Mouse (Mus musculus) erythroblast, embryonic 14.5 days (primary cell): Measurements from ENCODE around the gene Arnt. TPM values are rescaled to one million over a fixed set of nuclear protein-coding genes. Genes with fewer than 3 reads are reported as not detected.

Source experiments
- H3K27me3 ChIP-seq: 2 replicates; pipeline ENCODE4 v1.6.1; 2012; ENCODE audit warnings: inconsistent platforms; ENCODE audit not compliant: control insufficient read depth
- H3K36me3 ChIP-seq: 2 replicates; pipeline ENCODE4 v1.6.1; 2012; ENCODE audit warnings: mild to moderate bottlenecking, inconsistent platforms; ENCODE audit not compliant: control insufficient read depth
- H3K4me1 ChIP-seq: 2 replicates; pipeline ENCODE4 v1.6.1; 2012; ENCODE audit warnings: inconsistent platforms; ENCODE audit not compliant: control insufficient read depth
- H3K4me3 ChIP-seq: replicated peaks from 2 replicates; pipeline ENCODE3; 2012; ENCODE audit warnings: moderate library complexity, mild to moderate bottlenecking, inconsistent platforms
- H3K9me3 ChIP-seq: 2 replicates; pipeline ENCODE4 v1.6.1; 2012; ENCODE audit warnings: low read length, inconsistent platforms, mixed read lengths; ENCODE audit not compliant: control insufficient read depth
- GATA1 ChIP-seq: IDR thresholded peaks from 2 replicates; pipeline ENCODE4 v1.6.1; 2012; ENCODE audit warnings: low read length, inconsistent platforms, mixed read lengths
- TAL1 ChIP-seq: IDR thresholded peaks from 3 replicates; pipeline ENCODE4 v1.6.1; 2012; ENCODE audit warnings: low read length, inconsistent platforms, mixed read lengths
- polyA plus RNA-seq: library from polyadenylated mRNA; stranded (reverse); fragments of >175 nt; gene quantifications from 2 replicates; pipeline ENCODE4 v1.2.3, GENCODE M21; 2012

The Arnt gene
- polyA plus RNA-seq, 1 experiment: 2.0 TPM

- Histone ChIP-seq H3K4me3 (no peak overlapping the region), H3K4me1 (peaks cover 8% of the 10 kb centered on the region), H3K36me3 (peaks cover 88% of the 10 kb centered on the region), H3K9me3 (no peaks in the 10 kb centered on the region), H3K27me3 (no peaks in the 10 kb centered on the region)
- no peak for TF ChIP-seq TAL1
- no peak for TF ChIP-seq GATA1
Measured at GRCm38 (mm10) chr3:95457758-95458157, 23.6 kb downstream of the Arnt start.

- Histone ChIP-seq H3K4me1 (peaks cover 10% of the 10 kb centered on the region), H3K36me3 (peaks cover 84% of the 10 kb centered on the region), H3K27me3 (no peaks in the 10 kb centered on the region), H3K4me3 (no peak overlapping the region), H3K9me3 (no peaks in the 10 kb centered on the region)
- no peak for TF ChIP-seq TAL1
- TF ChIP-seq GATA1: no peak
Measured at GRCm38 (mm10) chr3:95459381-95459780, 25.2 kb downstream of the Arnt start.

- TF ChIP-seq TAL1: no peak
- no peak for TF ChIP-seq GATA1
- peaks cover 84% of the 10 kb centered on the region for H3K36me3 ChIP-seq
- H3K27me3 ChIP-seq: no peaks in the 10 kb centered on the region
- peaks cover 4% of the 10 kb centered on the region for H3K4me1 ChIP-seq
- no peaks in the 10 kb centered on the region for H3K9me3 ChIP-seq
- H3K4me3 ChIP-seq: no peak overlapping the region
Measured at GRCm38 (mm10) chr3:95463852-95464251, 29.7 kb downstream of the Arnt start.

GRCm38 (mm10) chr3:95478966-95479365 lies 44.8 kb downstream of the Arnt start:
- no peaks in the 10 kb centered on the region for H3K9me3 ChIP-seq

GRCm38 (mm10) chr3:95486421-95486820 lies 52.2 kb downstream of the Arnt start:
- no peak overlapping the region for H3K4me3 ChIP-seq
- peaks cover 2% of the 10 kb centered on the region for H3K4me1 ChIP-seq
- TF ChIP-seq GATA1 (no peak), TAL1 (no peak)
- H3K36me3 ChIP-seq: peaks cover 93% of the 10 kb centered on the region
- H3K27me3 ChIP-seq: no peaks in the 10 kb centered on the region
- no peaks in the 10 kb centered on the region for H3K9me3 ChIP-seq

More at GRCm38 (mm10) chr3:95478966-95479365, 44.8 kb downstream of the Arnt start:
- Histone ChIP-seq H3K36me3 (peaks cover 97% of the 10 kb centered on the region), H3K27me3 (no peaks in the 10 kb centered on the region), H3K4me1 (no peaks in the 10 kb centered on the region), H3K4me3 (no peak overlapping the region)
- no peak for TF ChIP-seq GATA1
- no peak for TF ChIP-seq TAL1

GRCm38 (mm10) chr3:95488679-95489078 lies 54.5 kb downstream of the Arnt start:
- H3K4me1 ChIP-seq: peaks cover 2% of the 10 kb centered on the region
- H3K36me3 ChIP-seq: peaks cover 93% of the 10 kb centered on the region
- H3K4me3 ChIP-seq: no peak overlapping the region
- TF ChIP-seq TAL1 (no peak), GATA1 (no peak)
- no peaks in the 10 kb centered on the region for H3K9me3 ChIP-seq
- H3K27me3 ChIP-seq: no peaks in the 10 kb centered on the region

- Histone ChIP-seq H3K4me1 (peaks cover 7% of the 10 kb centered on the region), H3K4me3 (no peak overlapping the region), H3K27me3 (no peaks in the 10 kb centered on the region), H3K9me3 (no peaks in the 10 kb centered on the region), H3K36me3 (peaks cover 95% of the 10 kb centered on the region)
- TF ChIP-seq TAL1 (no peak), GATA1 (no peak)
Measured at GRCm38 (mm10) chr3:95490238-95490637, 56.0 kb downstream of the Arnt start.

- TF ChIP-seq TAL1 (no peak), GATA1 (no peak)
- Histone ChIP-seq H3K27me3 (no peaks in the 10 kb centered on the region), H3K4me1 (peaks cover 6% of the 10 kb centered on the region), H3K36me3 (peaks cover 78% of the 10 kb centered on the region), H3K9me3 (no peaks in the 10 kb centered on the region), H3K4me3 (no peak overlapping the region)
Measured at GRCm38 (mm10) chr3:95494342-95494741, 60.2 kb downstream of the Arnt start.

GRCm38 (mm10) chr3:95498229-95498628 lies 64.0 kb downstream of the Arnt start:
- Histone ChIP-seq H3K27me3 (peaks cover 5% of the 10 kb centered on the region), H3K4me3 (no peak overlapping the region), H3K36me3 (peaks cover 41% of the 10 kb centered on the region), H3K4me1 (peaks cover 9% of the 10 kb centered on the region), H3K9me3 (no peaks in the 10 kb centered on the region)
- TF ChIP-seq GATA1 (no peak), TAL1 (no peak)

- H3K9me3 ChIP-seq: no peaks in the 10 kb centered on the region
- peaks cover 5% of the 10 kb centered on the region for H3K27me3 ChIP-seq
- TF ChIP-seq GATA1: no peak
- H3K36me3 ChIP-seq: peaks cover 33% of the 10 kb centered on the region
- H3K4me3 ChIP-seq: no peak within 1 kb of the TSS
- peaks cover 9% of the 10 kb centered on the region for H3K4me1 ChIP-seq
Measured at GRCm38 (mm10) chr3:95499024-95499423, 64.8 kb downstream of the Arnt start, which contains the start of gene Ctsk. Gene Ctsk (plus strand): TSS chr3:95499256.
